Comparison of ENCODE assay signal across 14 mouse cellular contexts in genomic region chr15:78828315-78828714, GRCm38 (mm10). TPM values are rescaled to one million over a fixed set of nuclear protein-coding genes. Genes with fewer than 3 reads are reported as not detected.
A peak's percentile ranks its signal among the peaks of the same experiment; 100 is the strongest.
DNase-seq lines count a peak whose midpoint lies in the region; ATAC-seq and TF ChIP-seq lines count a peak whose summit lies in the region.
"Had no signal": no experiment of that assay in that cellular context is flagged by ENCODE, and none has a peak within 500 bp of the region (broad histone marks: within the 10 kb centered on the region; RNA-seq: fewer than 3 reads in every experiment).

No protein-coding gene starts in this region.

- TF ChIP-seq POLR2A in lung, adult 2 months (IDR thresholded peaks at IDR 0.05; ENCODE audit: borderline replicate concordance, extremely low read depth, low read depth, low read length) = no peak

- ATAC-seq in forebrain, embryonic 11.5 days (replicated peaks; ENCODE audit: low FRiP score) = no peak
- ATAC-seq in forebrain, postnatal 0 days = no peak
- no peak for ATAC-seq in lung, postnatal 0 days
- no peak for ATAC-seq in forebrain, embryonic 15.5 days (replicated peaks)
- ATAC-seq in heart, embryonic 11.5 days (replicated peaks; ENCODE audit: insufficient number of reproducible peaks, low FRiP score, low TSS enrichment) = no peak
- ATAC-seq: forebrain, embryonic 16.5 days had no signal

- TF ChIP-seq EP300 in lung, postnatal 0 days (IDR thresholded peaks at IDR 0.05) = no peak

- peaks cover 5% of the 10 kb centered on the region; the same call in 1 of the 2 replicates for H3K27me3 ChIP-seq in forebrain, embryonic 11.5 days (ENCODE audit: control insufficient read depth, insufficient read depth, low read length)
- H3K27me3 ChIP-seq in forebrain, postnatal 0 days (ENCODE audit: insufficient read depth, low read length) = no peaks in the 10 kb centered on the region
- H3K27me3 ChIP-seq in lung, postnatal 0 days (replicated peaks; ENCODE audit: insufficient read depth, low read length) = no peaks in the 10 kb centered on the region
- H3K27me3 ChIP-seq in forebrain, embryonic 15.5 days = peaks cover 15% of the 10 kb centered on the region; the same call in 1 of the 2 replicates
- H3K27me3 ChIP-seq in heart, embryonic 11.5 days (ENCODE audit: control insufficient read depth, insufficient read depth, low read length) = peaks cover 2% of the 10 kb centered on the region; the same call in 1 of the 2 replicates

- no peak overlapping the region for H3K4me3 ChIP-seq in forebrain, embryonic 11.5 days (ENCODE audit: low read depth, low read length)
- H3K4me3 ChIP-seq in forebrain, postnatal 0 days (ENCODE audit: low read depth, low read length) = no peak overlapping the region
- no peak overlapping the region for H3K4me3 ChIP-seq in lung, postnatal 0 days (ENCODE audit: low read depth, low read length)
- no peak overlapping the region for H3K4me3 ChIP-seq in lung, adult 2 months (replicated peaks; ENCODE audit: extremely low read depth, low read depth, low read length)
- no peak overlapping the region for H3K4me3 ChIP-seq in forebrain, embryonic 15.5 days
- no peak overlapping the region for H3K4me3 ChIP-seq in heart, embryonic 11.5 days (ENCODE audit: low read depth, low read length)
- H3K4me3 ChIP-seq: myocyte had no signal

- no peak overlapping the region for H3K9ac ChIP-seq in forebrain, embryonic 11.5 days (ENCODE audit: low read length)
- H3K9ac ChIP-seq in forebrain, postnatal 0 days = no peak overlapping the region
- no peak overlapping the region for H3K9ac ChIP-seq in lung, postnatal 0 days (replicated peaks; ENCODE audit: low read depth)
- H3K9ac ChIP-seq in forebrain, embryonic 15.5 days (replicated peaks) = no peak overlapping the region
- H3K9ac ChIP-seq in heart, embryonic 11.5 days (ENCODE audit: low read depth, low read length) = no peak overlapping the region
- H3K9ac ChIP-seq: liver, embryonic 14.5 days had no signal

- H3K27ac ChIP-seq in forebrain, embryonic 11.5 days (ENCODE audit: low read depth, low read length) = no peak overlapping the region
- no peak overlapping the region for H3K27ac ChIP-seq in forebrain, postnatal 0 days (ENCODE audit: low read depth, low read length)
- no peak overlapping the region for H3K27ac ChIP-seq in lung, postnatal 0 days (ENCODE audit: low read length)
- no peak overlapping the region for H3K27ac ChIP-seq in forebrain, embryonic 15.5 days (replicated peaks)
- H3K27ac ChIP-seq in heart, embryonic 11.5 days (ENCODE audit: low read depth, low read length) = no peak overlapping the region
- H3K27ac ChIP-seq: liver, embryonic 14.5 days had no signal

- H3K9me3 ChIP-seq in forebrain, embryonic 11.5 days (ENCODE audit: control insufficient read depth, low read length) = no peaks in the 10 kb centered on the region
- H3K9me3 ChIP-seq in forebrain, postnatal 0 days (ENCODE audit: low read length) = no peaks in the 10 kb centered on the region
- H3K9me3 ChIP-seq in lung, postnatal 0 days (ENCODE audit: low read length) = no peaks in the 10 kb centered on the region
- H3K9me3 ChIP-seq in forebrain, embryonic 15.5 days = no peaks in the 10 kb centered on the region
- no peaks in the 10 kb centered on the region for H3K9me3 ChIP-seq in heart, embryonic 11.5 days (replicated peaks; ENCODE audit: control insufficient read depth, low read length)

- WGBS in forebrain, embryonic 11.5 days = 21% methylated on average over 5 of the region's 5 CpGs
- 24% methylated on average over 5 of the region's 5 CpGs for WGBS in forebrain, postnatal 0 days
- 17% methylated on average over 5 of the region's 5 CpGs for WGBS in lung, postnatal 0 days
- WGBS in lung, adult 2 months = 21% methylated on average over 5 of the region's 5 CpGs
- 17% methylated on average over 5 of the region's 5 CpGs for WGBS in forebrain, embryonic 15.5 days
- WGBS in heart, embryonic 11.5 days (ENCODE audit: insufficient replicate concordance) = 10% methylated on average over 5 of the region's 5 CpGs

- no peaks in the 10 kb centered on the region for H3K36me3 ChIP-seq in forebrain, embryonic 11.5 days (ENCODE audit: control insufficient read depth, insufficient read depth, low read length)
- no peaks in the 10 kb centered on the region for H3K36me3 ChIP-seq in forebrain, postnatal 0 days (ENCODE audit: insufficient read depth)
- H3K36me3 ChIP-seq in lung, postnatal 0 days (ENCODE audit: insufficient read depth, low read length) = no peaks in the 10 kb centered on the region
- H3K36me3 ChIP-seq in forebrain, embryonic 15.5 days = no peaks in the 10 kb centered on the region
- no peaks in the 10 kb centered on the region for H3K36me3 ChIP-seq in heart, embryonic 11.5 days (ENCODE audit: control insufficient read depth, insufficient read depth, low read length)

- H3K4me1 ChIP-seq in forebrain, embryonic 11.5 days (replicated peaks; ENCODE audit: control insufficient read depth, insufficient read depth, low read length) = peaks cover 9% of the 10 kb centered on the region; the same call in 1 of the 2 replicates
- no peaks in the 10 kb centered on the region for H3K4me1 ChIP-seq in forebrain, postnatal 0 days (ENCODE audit: insufficient read depth)
- peaks cover 8% of the 10 kb centered on the region; the same call in 1 of the 2 replicates for H3K4me1 ChIP-seq in lung, postnatal 0 days (ENCODE audit: insufficient read depth, low read depth, low read length)
- peaks cover 25% of the 10 kb centered on the region for H3K4me1 ChIP-seq in lung, adult 2 months (ENCODE audit: control insufficient read depth, insufficient read depth, low read length)
- peaks cover 22% of the 10 kb centered on the region for H3K4me1 ChIP-seq in forebrain, embryonic 15.5 days
- H3K4me1 ChIP-seq in heart, embryonic 11.5 days (ENCODE audit: control insufficient read depth, insufficient read depth, low read length) = peaks cover 26% of the 10 kb centered on the region

- no peak overlapping the region for H3K4me2 ChIP-seq in forebrain, embryonic 11.5 days (ENCODE audit: low read depth, low read length, severe bottlenecking)
- no peak overlapping the region for H3K4me2 ChIP-seq in forebrain, postnatal 0 days (ENCODE audit: low read depth)
- H3K4me2 ChIP-seq in lung, postnatal 0 days (replicated peaks; ENCODE audit: low read depth, low read length) = no peak overlapping the region
- no peak overlapping the region for H3K4me2 ChIP-seq in forebrain, embryonic 15.5 days (replicated peaks)
- H3K4me2 ChIP-seq in heart, embryonic 11.5 days = no peak overlapping the region

- TF ChIP-seq CTCF in forebrain, postnatal 0 days (IDR thresholded peaks at IDR 0.05; ENCODE audit: low read depth) = no peak
- TF ChIP-seq CTCF in lung, postnatal 0 days (IDR thresholded peaks at IDR 0.05) = peak; percentile 49
- TF ChIP-seq CTCF in lung, adult 2 months (IDR thresholded peaks at IDR 0.05; ENCODE audit: insufficient read depth, low read length) = no peak

- peak; percentile 51 for DNase-seq in forebrain, embryonic 11.5 days (ENCODE audit: low spot score)
- DNase-seq in forebrain, postnatal 0 days = no peak
- peak; percentile 58 for DNase-seq in lung, postnatal 0 days (ENCODE audit: low spot score)
- DNase-seq in lung, adult 2 months = no peak
- peak; percentile 52 for DNase-seq in lung, postnatal 10 days
- DNase-seq in thymus, postnatal 36 days = peak; percentile 60 to 81
- DNase-seq: B cell, adult 2 months; right cerebral cortex, postnatal 4 days had no signal

RNA-seq across cellular contexts. Expression of gene Cdc42ep1, which starts 14.1 kb away (rescaled TPM):
- polyA plus RNA-seq in forebrain, embryonic 11.5 days (2014; fragmentation: Nextera tagmentation; extraction: Ambion mirVana) = 9.6 and 10.4 TPM in 2 replicates
- 8.3 and 8.6 TPM in 2 replicates for total RNA-seq in forebrain, postnatal 0 days (2014; rRNA removed)
- polyA plus RNA-seq in forebrain, postnatal 0 days (2015; fragmentation: Nextera tagmentation; extraction: Ambion mirVana) = 10.6 and 13.5 TPM in 2 replicates
- 107 and 109 TPM in 2 replicates for polyA plus RNA-seq in lung, postnatal 0 days (2015; fragmentation: Nextera tagmentation; extraction: Ambion mirVana)
- 221 and 277 TPM in 2 replicates for polyA plus RNA-seq in lung, adult 2 months (2012; rRNA removed)
- 7.6 and 9.0 TPM in 2 replicates for polyA plus RNA-seq in forebrain, embryonic 15.5 days (2015; fragmentation: Nextera tagmentation; extraction: Ambion mirVana)
- polyA plus RNA-seq in heart, embryonic 11.5 days (2014; fragmentation: Nextera tagmentation; extraction: Ambion mirVana) = 24.1 and 29.7 TPM in 2 replicates

RNA-seq across cellular contexts. Expression of gene Card10, which starts 25.5 kb away (rescaled TPM):
- polyA plus RNA-seq in forebrain, embryonic 11.5 days (2014; fragmentation: Nextera tagmentation; extraction: Ambion mirVana) = 2.3 and 2.7 TPM in 2 replicates
- total RNA-seq in forebrain, postnatal 0 days (2014; rRNA removed) = 0.57 and 0.77 TPM in 2 replicates
- 1.2 and 1.7 TPM in 2 replicates for polyA plus RNA-seq in forebrain, postnatal 0 days (2015; fragmentation: Nextera tagmentation; extraction: Ambion mirVana)
- polyA plus RNA-seq in lung, postnatal 0 days (2015; fragmentation: Nextera tagmentation; extraction: Ambion mirVana) = 7.5 and 8.3 TPM in 2 replicates
- polyA plus RNA-seq in lung, adult 2 months (2012; rRNA removed) = 61.5 and 73.5 TPM in 2 replicates
- 1.3 and 1.7 TPM in 2 replicates for polyA plus RNA-seq in forebrain, embryonic 15.5 days (2015; fragmentation: Nextera tagmentation; extraction: Ambion mirVana)
- polyA plus RNA-seq in heart, embryonic 11.5 days (2014; fragmentation: Nextera tagmentation; extraction: Ambion mirVana) = 3.7 and 4.2 TPM in 2 replicates

RNA-seq across cellular contexts. Expression of gene Lgals2, which starts 27.0 kb away (rescaled TPM):
- polyA plus RNA-seq in forebrain, embryonic 11.5 days (2014; fragmentation: Nextera tagmentation; extraction: Ambion mirVana) = not detected in 2 replicates
- total RNA-seq in forebrain, postnatal 0 days (2014; rRNA removed) = not detected in 2 replicates
- polyA plus RNA-seq in forebrain, postnatal 0 days (2015; fragmentation: Nextera tagmentation; extraction: Ambion mirVana) = 0.52 TPM in 1 of 2 replicates, not detected in the other
- 1.6 and 2.4 TPM in 2 replicates for polyA plus RNA-seq in lung, postnatal 0 days (2015; fragmentation: Nextera tagmentation; extraction: Ambion mirVana)
- 6.0 and 7.2 TPM in 2 replicates for polyA plus RNA-seq in lung, adult 2 months (2012; rRNA removed)
- not detected in 2 replicates for polyA plus RNA-seq in forebrain, embryonic 15.5 days (2015; fragmentation: Nextera tagmentation; extraction: Ambion mirVana)
- polyA plus RNA-seq in heart, embryonic 11.5 days (2014; fragmentation: Nextera tagmentation; extraction: Ambion mirVana) = 0.49 TPM in 1 of 2 replicates, not detected in the other
- total RNA-seq: layer of hippocampus, postnatal 14 days had no signal
- polyA plus RNA-seq: forebrain, embryonic 16.5 days had no signal

RNA-seq across cellular contexts. Expression of gene Gga1, which starts 48.7 kb away (rescaled TPM):
- 45.0 and 47.8 TPM in 2 replicates for polyA plus RNA-seq in forebrain, embryonic 11.5 days (2014; fragmentation: Nextera tagmentation; extraction: Ambion mirVana)
- 37.0 and 42.9 TPM in 2 replicates for total RNA-seq in forebrain, postnatal 0 days (2014; rRNA removed)
- polyA plus RNA-seq in forebrain, postnatal 0 days (2015; fragmentation: Nextera tagmentation; extraction: Ambion mirVana) = 54.8 and 55.7 TPM in 2 replicates
- 49.7 and 51.5 TPM in 2 replicates for polyA plus RNA-seq in lung, postnatal 0 days (2015; fragmentation: Nextera tagmentation; extraction: Ambion mirVana)
- 113 and 121 TPM in 2 replicates for polyA plus RNA-seq in lung, adult 2 months (2012; rRNA removed)
- polyA plus RNA-seq in forebrain, embryonic 15.5 days (2015; fragmentation: Nextera tagmentation; extraction: Ambion mirVana) = 60.3 and 62.0 TPM in 2 replicates
- polyA plus RNA-seq in heart, embryonic 11.5 days (2014; fragmentation: Nextera tagmentation; extraction: Ambion mirVana) = 29.3 and 31.7 TPM in 2 replicates

RNA-seq across cellular contexts. Expression of gene Mfng, which starts 55.0 kb away (rescaled TPM):
- 108 and 113 TPM in 2 replicates for polyA plus RNA-seq in forebrain, embryonic 11.5 days (2014; fragmentation: Nextera tagmentation; extraction: Ambion mirVana)
- total RNA-seq in forebrain, postnatal 0 days (2014; rRNA removed) = 6.4 and 11.4 TPM in 2 replicates
- polyA plus RNA-seq in forebrain, postnatal 0 days (2015; fragmentation: Nextera tagmentation; extraction: Ambion mirVana) = 16.0 and 16.8 TPM in 2 replicates
- polyA plus RNA-seq in lung, postnatal 0 days (2015; fragmentation: Nextera tagmentation; extraction: Ambion mirVana) = 47.8 and 52.9 TPM in 2 replicates
- 78.0 and 98.3 TPM in 2 replicates for polyA plus RNA-seq in lung, adult 2 months (2012; rRNA removed)
- polyA plus RNA-seq in forebrain, embryonic 15.5 days (2015; fragmentation: Nextera tagmentation; extraction: Ambion mirVana) = 77.9 and 85.9 TPM in 2 replicates
- 3.0 and 3.7 TPM in 2 replicates for polyA plus RNA-seq in heart, embryonic 11.5 days (2014; fragmentation: Nextera tagmentation; extraction: Ambion mirVana)

Comparison
In these comparisons a context has a peak if more than half of its experiments do, and no peak if none do; other contexts are left out.
1. DNase-seq: peak in forebrain, embryonic 11.5 days (single experiment), lung, postnatal 0 days (single experiment), lung, postnatal 10 days (single experiment) and thymus, postnatal 36 days (2 of 2); none in forebrain, postnatal 0 days (single experiment) and lung, adult 2 months (single experiment).